Mouse (Mus musculus): Measurements from ENCODE around the gene Chpt1. TPM values are rescaled to one million over a fixed set of nuclear protein-coding genes. Genes with fewer than 3 reads are reported as not detected.
"Not testable (repeated sequence)": the region's sequence is repeated elsewhere in the genome, so short reads cannot be mapped to it uniquely, and the experiment has no call there.

The Chpt1 gene
- polyA plus RNA-seq, 1 experiment: 29.6 TPM

- Histone ChIP-seq H3K36me3 (ENCODE audit: control insufficient read depth, insufficient read depth) (no peaks in the 10 kb centered on the region), H3K4me2 (ENCODE audit: low read depth) (no peak overlapping the region), H3ac (ENCODE audit: control insufficient read depth, insufficient read length) (no peak overlapping the region), H3K27me3 (ENCODE audit: control insufficient read depth, insufficient read depth, insufficient read length) (no peaks in the 10 kb centered on the region), H3K79me2 (ENCODE audit: control insufficient read depth, insufficient read depth) (no peaks in the 10 kb centered on the region), H3K4me3 (no peak overlapping the region)
- TF ChIP-seq REST (IDR thresholded peaks at IDR 0.05; ENCODE audit: insufficient read depth, insufficient read length) (no peak), E2F4 (IDR thresholded peaks at IDR 0.05; ENCODE audit: insufficient read depth) (no peak), POLR2A (IDR thresholded peaks at IDR 0.05; ENCODE audit: insufficient read length, low read depth) (no peak), MYOD1 (IDR thresholded peaks at IDR 0.05; ENCODE audit: control insufficient read depth in 1 of 3, insufficient read length in 2 of 3, low read depth in 2 of 3) (no peak)
These were observed 6.9 kb downstream of the Chpt1 start for GRCm38 (mm10) chr10:88496864-88497564.

- Histone ChIP-seq H3K79me2 (ENCODE audit: control insufficient read depth, insufficient read depth) (no peaks in the 10 kb centered on the region), H3K4me3 (no peak overlapping the region), H3K36me3 (ENCODE audit: control insufficient read depth, insufficient read depth) (no peaks in the 10 kb centered on the region), H3ac (ENCODE audit: control insufficient read depth, insufficient read length) (no peak overlapping the region), H3K4me2 (ENCODE audit: low read depth) (no peak overlapping the region), H3K27me3 (ENCODE audit: control insufficient read depth, insufficient read depth, insufficient read length) (no peaks in the 10 kb centered on the region)
- TF ChIP-seq SRF (IDR thresholded peaks at IDR 0.05; ENCODE audit: control insufficient read depth, insufficient read length, low read depth) (no peak), TCF3 (IDR thresholded peaks at IDR 0.05; ENCODE audit: insufficient read length, low read depth) (no peak), MYOG (IDR thresholded peaks at IDR 0.05; ENCODE audit: control insufficient read depth in 1 of 3, insufficient read depth in 1 of 3, insufficient read length in 2 of 3, low read depth in 2 of 3) (no peak), MAX (IDR thresholded peaks at IDR 0.05; ENCODE audit: low read depth) (no peak), TCF12 (IDR thresholded peaks at IDR 0.05; ENCODE audit: insufficient read depth, poor library complexity, severe bottlenecking) (no peak), CEBPB (IDR thresholded peaks at IDR 0.05; ENCODE audit: insufficient read depth, poor library complexity, severe bottlenecking) (no peak), MYOD1 (IDR thresholded peaks at IDR 0.05; ENCODE audit: control insufficient read depth in 1 of 3, insufficient read length in 2 of 3, low read depth in 2 of 3) (no peak)
These were observed 8.8 kb downstream of the Chpt1 start for GRCm38 (mm10) chr10:88494959-88495587.

- Histone ChIP-seq H3K36me3 (ENCODE audit: control insufficient read depth, insufficient read depth) (peaks cover under 1% of the 10 kb centered on the region), H3ac (ENCODE audit: control insufficient read depth, insufficient read length) (no peak overlapping the region), H3K4me3 (no peak overlapping the region), H3K79me2 (ENCODE audit: control insufficient read depth, insufficient read depth) (no peaks in the 10 kb centered on the region), H3K4me2 (ENCODE audit: low read depth) (no peak overlapping the region), H3K27me3 (ENCODE audit: control insufficient read depth, insufficient read depth, insufficient read length) (no peaks in the 10 kb centered on the region)
- no peak for TF ChIP-seq E2F4 (IDR thresholded peaks at IDR 0.05; ENCODE audit: insufficient read depth)
- no peak for TF ChIP-seq TCF12 (IDR thresholded peaks at IDR 0.05; ENCODE audit: insufficient read depth, poor library complexity, severe bottlenecking)
- no peak for TF ChIP-seq CEBPB (IDR thresholded peaks at IDR 0.05; ENCODE audit: insufficient read depth, poor library complexity, severe bottlenecking)
These were observed 11.2 kb downstream of the Chpt1 start for GRCm38 (mm10) chr10:88492658-88493057.

- H3K36me3 ChIP-seq (ENCODE audit: control insufficient read depth, insufficient read depth): peaks cover 7% of the 10 kb centered on the region
- H3K4me3 ChIP-seq: no peak overlapping the region
- TF ChIP-seq TCF3 (IDR thresholded peaks at IDR 0.05; ENCODE audit: insufficient read length, low read depth) (no peak), E2F4 (IDR thresholded peaks at IDR 0.05; ENCODE audit: insufficient read depth) (no peak), MAX (IDR thresholded peaks at IDR 0.05; ENCODE audit: low read depth) (no peak), MYOD1 (IDR thresholded peaks at IDR 0.05; ENCODE audit: control insufficient read depth in 1 of 3, insufficient read length in 2 of 3, low read depth in 2 of 3) (no peak), SRF (IDR thresholded peaks at IDR 0.05; ENCODE audit: control insufficient read depth, insufficient read length, low read depth) (no peak), POLR2AphosphoS2 (IDR thresholded peaks at IDR 0.05; ENCODE audit: insufficient read length, low read depth) (no peak), REST (IDR thresholded peaks at IDR 0.05; ENCODE audit: insufficient read depth, insufficient read length) (no peak), MYOG (IDR thresholded peaks at IDR 0.05; ENCODE audit: control insufficient read depth in 1 of 3, insufficient read depth in 1 of 3, insufficient read length in 2 of 3, low read depth in 2 of 3) (no peak)
- no peak overlapping the region for H3ac ChIP-seq (ENCODE audit: control insufficient read depth, insufficient read length)
- H3K27me3 ChIP-seq (ENCODE audit: control insufficient read depth, insufficient read depth, insufficient read length): no peaks in the 10 kb centered on the region
- no peak overlapping the region for H3K4me2 ChIP-seq (ENCODE audit: low read depth)
- no peaks in the 10 kb centered on the region for H3K79me2 ChIP-seq (ENCODE audit: control insufficient read depth, insufficient read depth)
These were observed 12.2 kb downstream of the Chpt1 start for GRCm38 (mm10) chr10:88491632-88492031.

- Histone ChIP-seq H3K36me3 (ENCODE audit: control insufficient read depth, insufficient read depth) (peaks cover 7% of the 10 kb centered on the region), H3K79me2 (ENCODE audit: control insufficient read depth, insufficient read depth) (no peaks in the 10 kb centered on the region), H3K4me3 (no peak overlapping the region), H3K4me2 (ENCODE audit: low read depth) (no peak overlapping the region), H3K27me3 (ENCODE audit: control insufficient read depth, insufficient read depth, insufficient read length) (no peaks in the 10 kb centered on the region), H3ac (ENCODE audit: control insufficient read depth, insufficient read length) (no peak overlapping the region)
- TF ChIP-seq CEBPB (IDR thresholded peaks at IDR 0.05; ENCODE audit: insufficient read depth, poor library complexity, severe bottlenecking): no peak
- TF ChIP-seq MAX (IDR thresholded peaks at IDR 0.05; ENCODE audit: low read depth): no peak
These were observed 15.2 kb downstream of the Chpt1 start for GRCm38 (mm10) chr10:88488629-88489028.

- H3K79me2 ChIP-seq (ENCODE audit: control insufficient read depth, insufficient read depth); H3K36me3 ChIP-seq (ENCODE audit: control insufficient read depth, insufficient read depth); H3ac ChIP-seq (ENCODE audit: control insufficient read depth, insufficient read length); H3K4me2 ChIP-seq (ENCODE audit: low read depth); H3K4me3 ChIP-seq; H3K27me3 ChIP-seq (ENCODE audit: control insufficient read depth, insufficient read depth, insufficient read length): not testable (repeated sequence)
These were observed 21.0 kb downstream of the Chpt1 start for GRCm38 (mm10) chr10:88482866-88483265.

Measured in myocyte (in vitro differentiated cells).